Mouse (Mus musculus) thymus, adult 2 months (tissue): ENCODE results near the gene Sdad1. TPM values are rescaled to one million over a fixed set of nuclear protein-coding genes. Genes with fewer than 3 reads are reported as not detected.

Experiments used
- DNase-seq: peaks from one replicate; pipeline ENCODE4 v3.0.0; 2021
- H3K27ac ChIP-seq: fragments of 200-500 bp; 2 replicates; pipeline ENCODE4 v1.5.1; 2012; ENCODE audit warnings: low read length, control low read depth; ENCODE audit not compliant: control insufficient read depth, insufficient read depth
- H3K27me3 ChIP-seq: fragments of 200-500 bp; 2 replicates; pipeline ENCODE4 v1.6.1; 2012; ENCODE audit warnings: mild to moderate bottlenecking, low read length, moderate library complexity, mixed read lengths; ENCODE audit not compliant: control insufficient read depth, insufficient read depth
- H3K36me3 ChIP-seq: fragments of 200-500 bp; 2 replicates; pipeline ENCODE4 v1.6.1; 2012; ENCODE audit warnings: mild to moderate bottlenecking, low read length, moderate library complexity; ENCODE audit not compliant: control insufficient read depth, insufficient read depth
- H3K4me1 ChIP-seq: fragments of 200-500 bp; replicated peaks from 2 replicates; pipeline ENCODE4 v1.6.1; 2012; ENCODE audit warnings: low read length; ENCODE audit not compliant: control insufficient read depth, insufficient read depth
- H3K4me3 ChIP-seq: fragments of 200-500 bp; 2 replicates; pipeline ENCODE4 v1.5.1; 2012; ENCODE audit warnings: mild to moderate bottlenecking, low read length, control low read depth, moderate library complexity; ENCODE audit not compliant: control insufficient read depth, insufficient read depth
- CTCF ChIP-seq: fragments of 200-500 bp; IDR thresholded peaks from 2 replicates; pipeline ENCODE4 v1.5.1; 2012; ENCODE audit warnings: mild to moderate bottlenecking, control low read depth, low read length, moderate library complexity, borderline replicate concordance; ENCODE audit not compliant: control insufficient read depth, poor library complexity, insufficient read depth; ENCODE audit errors: extremely low read depth
- POLR2A ChIP-seq: fragments of 200-500 bp; IDR thresholded peaks from 2 replicates; pipeline ENCODE4 v1.6.1; 2012; ENCODE audit warnings: mild to moderate bottlenecking, low read length, control low read depth, moderate library complexity; ENCODE audit not compliant: control insufficient read depth, poor library complexity, insufficient read depth; ENCODE audit errors: extremely low read depth
- WGBS: fragments of 180-500 bp; shearing (Covaris S2); methylation state at CpG from one replicate; pipeline ENCODE4 v1.1.7; 2018; 5-methylcytosine and 5-hydroxymethylcytosine counted together
- polyA plus RNA-seq: library from polyadenylated mRNA; depleted of rRNA; stranded (reverse); fragments of >200 nt; gene quantifications from 2 replicates; pipeline ENCODE4 v1.2.3, GENCODE M21; 2012

Sdad1 gene
- polyA plus RNA-seq, 1 experiment: 18.1 TPM

- Histone ChIP-seq H3K4me1 (no peaks in the 10 kb centered on the region), H3K27ac (no peak overlapping the region)
Measured at GRCm38 (mm10) chr5:92262646-92263045, 47.6 kb downstream of the Sdad1 start.

DNA sequence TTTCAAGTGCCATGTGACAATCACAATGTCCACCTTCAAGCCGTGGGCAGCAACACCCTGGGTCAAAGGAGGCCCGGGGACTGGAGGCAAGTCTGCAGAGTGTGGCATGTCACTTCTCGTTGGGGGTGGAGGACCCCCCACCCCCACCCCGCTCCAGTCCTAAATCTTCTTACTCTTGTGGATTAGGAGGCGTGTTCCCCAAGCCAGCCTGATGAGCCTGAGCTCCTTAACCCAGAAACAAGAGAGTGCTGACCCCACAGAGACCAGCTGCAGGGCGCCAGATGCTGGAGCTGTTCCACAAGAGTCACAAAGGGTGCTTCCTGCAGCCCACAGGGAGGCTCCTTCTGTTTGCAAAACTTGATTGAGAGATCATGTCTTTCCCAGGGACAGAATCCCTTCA lies 54.1 kb downstream of the Sdad1 start, which contains the start of gene Ppef2:
Ppef2 (minus strand) TSS at position 61 of the 400 bp plus-strand sequence.
- Histone ChIP-seq H3K4me1 (0 out of 2 replicates have a peak, but pooled peaks cover 7% of the 10 kb centered on the region), H3K36me3 (no peaks in the 10 kb centered on the region), H3K4me3 (no peak within 1 kb of the TSS), H3K27ac (no peak within 1 kb of the TSS), H3K27me3 (no peaks in the 10 kb centered on the region)
- 53% methylated on average over 6 of the region's 6 CpGs for WGBS
- DNase-seq: no peak
- TF ChIP-seq POLR2A (no peak), CTCF (no peak)

More at GRCm38 (mm10) chr5:92262646-92263045, 47.6 kb downstream of the Sdad1 start:
- H3K27me3 ChIP-seq: no peaks in the 10 kb centered on the region
- no peak for DNase-seq
- 92% methylated on average over 8 of the region's 8 CpGs for WGBS
- TF ChIP-seq POLR2A (no peak), CTCF (no peak)
- H3K4me3 ChIP-seq: no peak overlapping the region
- no peaks in the 10 kb centered on the region for H3K36me3 ChIP-seq

DNA sequence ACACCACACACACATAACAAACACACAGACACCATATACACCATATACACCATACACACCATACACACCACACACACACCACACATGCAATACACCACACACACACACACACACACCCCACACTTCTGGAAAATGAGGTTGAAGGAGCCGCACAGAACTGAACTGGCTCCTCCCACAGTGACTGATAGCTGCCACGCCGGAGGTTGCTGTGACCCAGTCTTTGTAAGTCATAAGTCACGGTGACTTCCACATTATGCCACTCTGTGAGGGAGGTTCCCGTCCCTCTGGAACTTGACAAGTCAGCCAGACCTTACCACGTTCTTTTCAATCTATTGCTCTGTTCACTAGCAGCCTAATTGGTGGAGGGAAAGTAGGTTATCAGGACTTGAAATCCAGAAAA lies 55.8 kb downstream of the Sdad1 start:
- H3K36me3 ChIP-seq: no peaks in the 10 kb centered on the region
- 28% methylated on average over 6 of the region's 6 CpGs for WGBS
- TF ChIP-seq POLR2A (no peak), CTCF (no peak)
- 0 out of 2 replicates have a peak, but pooled peaks cover 7% of the 10 kb centered on the region for H3K4me1 ChIP-seq
- H3K4me3 ChIP-seq: no peak overlapping the region
- H3K27me3 ChIP-seq: no peaks in the 10 kb centered on the region
- no peak overlapping the region for H3K27ac ChIP-seq
- DNase-seq: no peak

GRCm38 (mm10) chr5:92252797-92253343 lies 57.4 kb downstream of the Sdad1 start:
- no peaks in the 10 kb centered on the region for H3K36me3 ChIP-seq
- DNase-seq: no peak
- H3K4me1 ChIP-seq: 0 out of 2 replicates have a peak, but pooled peaks cover 7% of the 10 kb centered on the region
- 43% methylated on average over 18 of the region's 18 CpGs for WGBS
- no peaks in the 10 kb centered on the region for H3K27me3 ChIP-seq
- no peak overlapping the region for H3K4me3 ChIP-seq
- no peak overlapping the region for H3K27ac ChIP-seq
- TF ChIP-seq CTCF: no peak
- no peak for TF ChIP-seq POLR2A

DNA sequence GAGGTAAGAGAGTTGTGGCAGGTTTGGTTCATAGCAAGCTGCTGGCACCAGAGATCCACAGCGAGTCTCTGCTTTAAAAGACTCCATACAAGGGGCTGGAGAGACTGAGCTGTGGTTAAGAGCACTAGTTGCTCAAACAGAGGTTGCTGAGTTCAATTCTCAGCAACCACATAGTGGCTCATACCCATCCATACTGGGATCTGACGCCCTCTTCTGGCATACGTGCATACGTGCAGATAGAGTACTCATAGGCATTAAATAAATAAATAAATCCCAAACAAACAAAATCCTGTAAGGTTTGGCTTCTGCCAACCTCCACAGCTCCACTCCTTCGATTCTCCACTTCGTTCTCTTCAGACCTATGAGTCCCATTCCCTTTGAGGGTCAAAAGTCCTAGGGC lies 58.2 kb downstream of the Sdad1 start:
- Histone ChIP-seq H3K36me3 (no peaks in the 10 kb centered on the region), H3K27me3 (no peaks in the 10 kb centered on the region), H3K27ac (no peak overlapping the region), H3K4me3 (no peak overlapping the region), H3K4me1 (0 out of 2 replicates have a peak, but pooled peaks cover 3% of the 10 kb centered on the region)
- WGBS: 93% methylated on average over 6 of the region's 6 CpGs
- TF ChIP-seq POLR2A: no peak
- TF ChIP-seq CTCF: no peak
- DNase-seq: no peak

DNA sequence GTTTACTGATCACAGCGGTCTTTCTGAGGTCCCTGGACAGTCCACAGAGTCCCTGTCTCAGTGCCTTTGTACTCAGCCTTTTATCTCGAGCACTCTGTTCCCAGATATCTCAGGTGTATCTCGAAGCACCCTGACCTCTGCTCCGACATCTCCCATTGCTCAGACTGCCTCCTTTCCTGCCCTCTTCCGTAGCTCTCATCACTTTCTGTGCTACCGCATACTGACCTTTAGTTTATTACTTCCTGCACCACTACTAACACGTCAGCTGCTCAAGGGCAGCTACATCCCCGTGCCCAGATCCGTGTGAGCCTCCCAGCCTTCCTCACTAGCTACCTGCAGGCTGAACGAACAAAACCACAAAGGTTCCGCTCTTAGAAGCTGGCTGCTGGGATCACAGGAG lies 61.7 kb downstream of the Sdad1 start:
- DNase-seq: no peak
- TF ChIP-seq CTCF: no peak
- TF ChIP-seq POLR2A: no peak
- H3K4me1 ChIP-seq: 0 out of 2 replicates have a peak, but pooled peaks cover 10% of the 10 kb centered on the region
- no peaks in the 10 kb centered on the region for H3K27me3 ChIP-seq
- H3K36me3 ChIP-seq: no peaks in the 10 kb centered on the region
- no peak overlapping the region for H3K27ac ChIP-seq
- WGBS: 84% methylated on average over 11 of the region's 11 CpGs
- H3K4me3 ChIP-seq: no peak overlapping the region
